Mouse (Mus musculus): ENCODE measurements around the gene Dnah8. TPM values are rescaled to one million over a fixed set of nuclear protein-coding genes. Genes with fewer than 3 reads are reported as not detected.
A peak's percentile ranks its signal among the peaks of the same experiment; 100 is the strongest.

Gene Dnah8
- polyA plus RNA-seq, 1 experiment from 2014 or later = 0.43 TPM

DNA sequence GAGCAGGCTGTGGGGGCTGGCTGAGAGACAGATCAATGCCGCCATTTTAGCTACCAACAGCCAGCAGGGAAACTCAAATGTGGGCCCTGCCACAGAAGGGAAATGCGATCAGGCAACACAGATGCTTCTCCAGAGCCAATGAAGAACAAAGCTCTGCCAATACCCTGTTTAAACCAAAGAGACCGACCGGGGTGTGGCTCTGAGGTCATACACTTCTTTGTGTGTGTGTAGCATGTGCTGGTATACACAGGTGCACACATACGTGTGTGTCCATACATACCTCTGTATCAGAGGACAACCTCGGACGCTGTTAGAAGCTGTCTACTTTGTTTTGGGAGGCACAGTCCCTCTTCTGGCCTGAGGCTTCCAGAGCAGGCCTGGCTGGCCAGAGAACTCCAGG, 16.8 kb upstream of the Dnah8 start:
- DNase-seq (ENCODE audit: low spot score) = no peak
- Histone ChIP-seq H3K27me3 (ENCODE audit: insufficient read depth, low read length) (no peaks in the 10 kb centered on the region), H3K9me3 (replicated peaks; ENCODE audit: low read length) (no peaks in the 10 kb centered on the region), H3K4me3 (replicated peaks; ENCODE audit: low read depth, low read length) (no peak overlapping the region), H3K4me2 (ENCODE audit: low read length) (no peak overlapping the region), H3K4me1 (replicated peaks; ENCODE audit: insufficient read depth, low read length) (peaks cover 24% of the 10 kb centered on the region), H3K9ac (ENCODE audit: low read depth, low read length) (no peak overlapping the region), H3K27ac (0 out of 2 replicates have a peak overlapping the region, but pooled peaks have one; percentile 48), H3K36me3 (ENCODE audit: insufficient read depth, low read length) (peaks cover 7% of the 10 kb centered on the region; the same call in 1 of the 2 replicates)
- no peak for TF ChIP-seq CTCF (IDR thresholded peaks at IDR 0.05; ENCODE audit: low read depth)
- no peak for ATAC-seq (replicated peaks; ENCODE audit: low FRiP score, low read depth)
- 92% methylated on average over 7 of the region's 7 CpGs for WGBS

- 53% methylated on average over 8 of the region's 8 CpGs for WGBS
- no peak overlapping the region for H3K9ac ChIP-seq (ENCODE audit: low read depth, low read length)
- H3K27me3 ChIP-seq (ENCODE audit: insufficient read depth, low read length) = no peaks in the 10 kb centered on the region
- H3K4me1 ChIP-seq (replicated peaks; ENCODE audit: insufficient read depth, low read length) = peaks cover 24% of the 10 kb centered on the region
- peaks cover under 1% of the 10 kb centered on the region; the same call in 1 of the 2 replicates for H3K36me3 ChIP-seq (ENCODE audit: insufficient read depth, low read length)
- ATAC-seq (replicated peaks; ENCODE audit: low FRiP score, low read depth) (no peak), DNase-seq (ENCODE audit: low spot score) (peak; percentile 38)
- H3K27ac ChIP-seq = peak overlapping the region; percentile 48; the same call in 1 of the 2 replicates
- H3K4me2 ChIP-seq (ENCODE audit: low read length) = no peak overlapping the region
- no peak for TF ChIP-seq CTCF (IDR thresholded peaks at IDR 0.05; ENCODE audit: low read depth)
- no peak overlapping the region for H3K4me3 ChIP-seq (replicated peaks; ENCODE audit: low read depth, low read length)
- H3K9me3 ChIP-seq (replicated peaks; ENCODE audit: low read length) = no peaks in the 10 kb centered on the region
Measured at GRCm38 (mm10) chr17:30607909-30608495, 16.2 kb upstream of the Dnah8 start.

GRCm38 (mm10) chr17:30609305-30609979, 14.7 kb upstream of the Dnah8 start:
- Histone ChIP-seq H3K9me3 (replicated peaks; ENCODE audit: low read length) (no peaks in the 10 kb centered on the region), H3K4me2 (ENCODE audit: low read length) (no peak overlapping the region), H3K9ac (ENCODE audit: low read depth, low read length) (no peak overlapping the region), H3K27ac (no peak overlapping the region), H3K4me1 (replicated peaks; ENCODE audit: insufficient read depth, low read length) (peaks cover 24% of the 10 kb centered on the region), H3K4me3 (replicated peaks; ENCODE audit: low read depth, low read length) (no peak overlapping the region), H3K36me3 (ENCODE audit: insufficient read depth, low read length) (no peaks in the 10 kb centered on the region), H3K27me3 (ENCODE audit: insufficient read depth, low read length) (no peaks in the 10 kb centered on the region)
- no peak for TF ChIP-seq CTCF (IDR thresholded peaks at IDR 0.05; ENCODE audit: low read depth)
- ATAC-seq (replicated peaks; ENCODE audit: low FRiP score, low read depth) = no peak
- DNase-seq (ENCODE audit: low spot score) = peak; percentile 67
- 63% methylated on average over 16 of the region's 16 CpGs for WGBS

DNA sequence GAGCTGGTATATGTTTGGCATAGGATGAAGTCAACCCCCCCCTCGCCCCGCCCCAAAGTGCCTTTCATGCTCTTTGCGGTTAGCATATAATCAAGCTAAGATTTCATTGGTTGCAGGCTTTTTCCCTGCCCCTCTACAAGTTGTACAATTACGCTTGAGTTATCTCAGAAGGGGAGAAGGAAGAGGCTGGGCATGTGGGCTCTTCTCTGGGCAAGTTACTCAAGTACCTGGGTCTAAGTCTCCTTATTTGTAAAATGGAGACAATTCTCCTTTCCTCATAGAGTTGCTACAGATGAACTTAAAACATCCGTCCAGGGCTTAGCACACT, 14.2 kb upstream of the Dnah8 start:
- H3K27me3 ChIP-seq (ENCODE audit: insufficient read depth, low read length) = no peaks in the 10 kb centered on the region
- H3K4me1 ChIP-seq (replicated peaks; ENCODE audit: insufficient read depth, low read length) = peaks cover 24% of the 10 kb centered on the region
- no peaks in the 10 kb centered on the region for H3K9me3 ChIP-seq (replicated peaks; ENCODE audit: low read length)
- no peak overlapping the region for H3K9ac ChIP-seq (ENCODE audit: low read depth, low read length)
- H3K4me3 ChIP-seq (replicated peaks; ENCODE audit: low read depth, low read length) = no peak overlapping the region
- ATAC-seq (replicated peaks; ENCODE audit: low FRiP score, low read depth) = no peak
- TF ChIP-seq CTCF (IDR thresholded peaks at IDR 0.05; ENCODE audit: low read depth) = no peak
- WGBS = 95% methylated on average over 5 of the region's 5 CpGs
- no peak overlapping the region for H3K4me2 ChIP-seq (ENCODE audit: low read length)
- DNase-seq (ENCODE audit: low spot score) = no peak
- no peak overlapping the region for H3K27ac ChIP-seq
- no peaks in the 10 kb centered on the region for H3K36me3 ChIP-seq (ENCODE audit: insufficient read depth, low read length)

DNA sequence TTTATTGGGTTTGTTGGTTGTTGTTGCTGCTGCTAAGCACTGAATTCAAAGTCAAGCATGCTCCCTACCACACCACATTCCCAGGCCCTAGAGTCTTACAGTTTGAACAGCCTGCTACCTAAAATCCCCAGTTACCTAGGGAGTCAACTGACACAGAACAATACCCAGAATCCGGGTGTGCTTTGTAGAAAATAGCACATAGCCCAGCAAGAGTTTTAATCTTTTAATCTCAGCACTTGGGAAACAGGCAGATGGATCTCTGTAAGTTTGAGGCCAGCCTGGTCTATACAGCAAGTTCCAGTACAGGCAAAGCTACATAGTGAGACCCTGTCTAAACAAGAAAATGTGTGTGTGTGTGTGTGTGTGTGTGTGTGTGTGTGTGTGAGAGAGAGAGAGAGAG, 13.4 kb upstream of the Dnah8 start:
- Histone ChIP-seq H3K27me3 (ENCODE audit: insufficient read depth, low read length) (no peaks in the 10 kb centered on the region), H3K4me2 (ENCODE audit: low read length) (no peak overlapping the region), H3K4me3 (replicated peaks; ENCODE audit: low read depth, low read length) (no peak overlapping the region), H3K27ac (no peak overlapping the region), H3K36me3 (ENCODE audit: insufficient read depth, low read length) (no peaks in the 10 kb centered on the region), H3K9ac (ENCODE audit: low read depth, low read length) (no peak overlapping the region), H3K9me3 (replicated peaks; ENCODE audit: low read length) (no peaks in the 10 kb centered on the region), H3K4me1 (replicated peaks; ENCODE audit: insufficient read depth, low read length) (peaks cover 24% of the 10 kb centered on the region)
- ATAC-seq (replicated peaks; ENCODE audit: low FRiP score, low read depth) (no peak), DNase-seq (ENCODE audit: low spot score) (no peak)
- TF ChIP-seq CTCF (IDR thresholded peaks at IDR 0.05; ENCODE audit: low read depth) = no peak
- 86% methylated on average over 1 of the region's 1 CpGs for whole genome bisulfite sequencing

GRCm38 (mm10) chr17:30611221-30612074, 12.7 kb upstream of the Dnah8 start:
- peak overlapping the region; percentile 91 for H3K27ac ChIP-seq
- no peak for TF ChIP-seq CTCF (IDR thresholded peaks at IDR 0.05; ENCODE audit: low read depth)
- DNase-seq (ENCODE audit: low spot score) = no peak

More at GRCm38 (mm10) chr17:30611221-30612074, 12.7 kb upstream of the Dnah8 start:
- Histone ChIP-seq H3K9me3 (replicated peaks; ENCODE audit: low read length) (no peaks in the 10 kb centered on the region), H3K36me3 (ENCODE audit: insufficient read depth, low read length) (no peaks in the 10 kb centered on the region), H3K4me2 (ENCODE audit: low read length) (peak overlapping the region; percentile 63), H3K9ac (ENCODE audit: low read depth, low read length) (peak overlapping the region; percentile 88), H3K4me3 (replicated peaks; ENCODE audit: low read depth, low read length) (peak overlapping the region; percentile 74), H3K4me1 (replicated peaks; ENCODE audit: insufficient read depth, low read length) (peaks cover 24% of the 10 kb centered on the region), H3K27me3 (ENCODE audit: insufficient read depth, low read length) (no peaks in the 10 kb centered on the region)
- ATAC-seq (replicated peaks; ENCODE audit: low FRiP score, low read depth) = no peak
- 21% methylated on average over 18 of the region's 18 CpGs for WGBS
